Mouse (Mus musculus) intestine, embryonic 14.5 days (tissue): ENCODE results near the gene Fads3. TPM values are rescaled to one million over a fixed set of nuclear protein-coding genes. Genes with fewer than 3 reads are reported as not detected.

Source experiments
- ATAC-seq: fragments of 200-750 bp; cut with Nextera tagmentation; replicated peaks from 2 replicates; pipeline ENCODE4 v1.8.0; 2017; ENCODE audit warnings: low read depth, moderate number of reproducible peaks, moderate TSS enrichment, moderate library complexity; ENCODE audit not compliant: low FRiP score, low TSS enrichment
- DNase-seq: peaks from one replicate; pipeline ENCODE4 v3.0.0-alpha.2; 2018; ENCODE audit warnings: low spot score
- H3K27ac ChIP-seq: fragments of 300-500 bp; sonication (generic); 2 replicates; pipeline ENCODE4 v1.5.1; 2014; ENCODE audit warnings: low read depth, mild to moderate bottlenecking, control low read depth
- H3K27me3 ChIP-seq: fragments of 300-500 bp; sonication (generic); replicated peaks from 2 replicates; pipeline ENCODE4 v1.6.1; 2014; ENCODE audit warnings: low read length, control low read depth; ENCODE audit not compliant: control insufficient read depth, insufficient read depth
- H3K36me3 ChIP-seq: fragments of 300-500 bp; sonication (generic); 2 replicates; pipeline ENCODE4 v1.6.1; 2014; ENCODE audit warnings: low read length, control low read depth; ENCODE audit not compliant: control insufficient read depth, insufficient read depth
- H3K4me1 ChIP-seq: fragments of 300-500 bp; sonication (generic); replicated peaks from 2 replicates; pipeline ENCODE4 v1.6.1; 2014; ENCODE audit warnings: low read length, control low read depth, mixed read lengths; ENCODE audit not compliant: control insufficient read depth, insufficient read depth
- H3K4me2 ChIP-seq: fragments of 300-500 bp; sonication (generic); 2 replicates; pipeline ENCODE4 v1.6.1; 2014; ENCODE audit warnings: low read length
- H3K4me3 ChIP-seq: fragments of 300-500 bp; sonication (generic); 2 replicates; pipeline ENCODE4 v1.5.1; 2014; ENCODE audit warnings: low read depth, low read length, control low read depth, mixed read lengths
- H3K9ac ChIP-seq: fragments of 300-500 bp; sonication (generic); 2 replicates; pipeline ENCODE4 v1.6.1; 2014; ENCODE audit warnings: mild to moderate bottlenecking, low read length
- H3K9me3 ChIP-seq: fragments of 300-500 bp; sonication (generic); 2 replicates; pipeline ENCODE4 v1.6.1; 2016; ENCODE audit warnings: low read length, control low read depth; ENCODE audit not compliant: control insufficient read depth
- WGBS: fragments of 180-500 bp; shearing (Covaris S2); extraction: QIAGEN DNeasy Blood & Tissue Kit; methylation state at CpG from one replicate; pipeline ENCODE4 v1.1.7; 2014; 5-methylcytosine and 5-hydroxymethylcytosine counted together
- polyA plus RNA-seq: library from polyadenylated mRNA; unstranded; fragments of >200 nt; fragmentation: Nextera tagmentation; extraction: Ambion mirVana; gene quantifications from 2 replicates; pipeline ENCODE4 v1.2.1, GENCODE M21; 2014

Fads3 gene
- polyA plus RNA-seq, 1 experiment from 2014 or later, result 11.5 TPM

DNA sequence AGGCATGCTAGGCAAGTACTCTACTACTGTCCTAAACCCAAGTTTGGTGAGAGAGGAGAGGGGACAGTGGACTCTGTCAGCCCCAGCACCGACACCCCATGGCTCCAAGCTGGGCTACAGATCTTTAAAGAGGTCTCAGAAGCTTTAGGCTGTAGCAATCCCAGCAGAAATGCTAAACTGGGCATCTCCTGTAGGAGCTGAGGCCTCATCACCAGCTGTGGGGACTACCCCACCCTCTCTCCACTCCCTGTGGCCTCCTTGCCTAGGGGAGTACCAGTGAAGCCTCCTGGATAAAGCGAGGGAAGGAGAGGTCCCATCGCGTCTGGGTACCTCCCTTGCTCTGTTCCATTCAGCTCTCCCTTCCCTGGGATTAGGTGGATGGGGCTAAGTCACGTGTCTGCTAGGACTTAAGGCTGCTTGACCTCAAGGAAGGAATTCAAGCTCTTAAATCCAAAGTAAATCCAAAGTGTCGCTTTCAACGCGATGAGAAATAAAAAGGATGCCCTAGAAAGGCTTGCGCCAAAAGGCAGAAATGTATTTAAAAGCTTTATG, 17.6 kb downstream of the Fads3 start:
- Histone ChIP-seq H3K36me3 (peaks cover 50% of the 10 kb centered on the region), H3K4me2 (no peak overlapping the region), H3K9me3 (no peaks in the 10 kb centered on the region), H3K4me1 (peaks cover 5% of the 10 kb centered on the region), H3K27me3 (no peaks in the 10 kb centered on the region), H3K9ac (no peak overlapping the region), H3K4me3 (no peak overlapping the region), H3K27ac (no peak overlapping the region)
- DNase-seq (no peak), ATAC-seq (no peak)
- 63% methylated on average over 9 of the region's 9 CpGs for WGBS

DNA sequence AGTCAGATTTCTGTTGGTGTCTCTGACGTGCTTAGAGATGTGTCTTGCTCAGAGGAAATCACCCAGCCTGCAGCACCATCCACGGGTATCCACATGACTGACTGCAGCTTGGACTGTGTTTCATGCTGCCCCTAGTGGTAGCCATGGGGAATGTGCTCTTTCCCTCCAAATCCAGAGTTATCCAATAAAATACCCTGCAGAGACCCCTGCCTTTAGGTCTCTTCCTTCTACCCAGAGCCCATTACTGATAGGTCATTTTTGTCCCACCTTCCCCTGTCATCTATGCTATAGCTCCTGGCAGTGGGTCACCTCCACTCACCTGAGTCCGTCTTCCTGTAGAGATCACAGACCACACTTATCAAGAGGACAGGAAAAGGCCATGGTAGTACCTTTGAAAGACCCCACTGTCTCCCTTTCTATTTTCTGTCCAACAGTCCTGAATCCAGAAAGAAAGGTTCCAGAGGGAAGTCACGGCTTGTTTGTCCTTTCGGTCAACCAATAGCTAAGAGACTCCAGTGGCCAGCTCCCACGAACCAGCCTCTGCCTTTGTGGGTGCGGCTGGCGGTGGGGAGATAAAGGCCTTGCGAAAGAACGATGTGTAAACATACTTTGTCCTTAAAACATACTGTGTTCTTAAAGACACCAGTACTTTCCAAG, 18.7 kb downstream of the Fads3 start:
- Histone ChIP-seq H3K9ac (no peak overlapping the region), H3K27ac (no peak overlapping the region)

DNA sequence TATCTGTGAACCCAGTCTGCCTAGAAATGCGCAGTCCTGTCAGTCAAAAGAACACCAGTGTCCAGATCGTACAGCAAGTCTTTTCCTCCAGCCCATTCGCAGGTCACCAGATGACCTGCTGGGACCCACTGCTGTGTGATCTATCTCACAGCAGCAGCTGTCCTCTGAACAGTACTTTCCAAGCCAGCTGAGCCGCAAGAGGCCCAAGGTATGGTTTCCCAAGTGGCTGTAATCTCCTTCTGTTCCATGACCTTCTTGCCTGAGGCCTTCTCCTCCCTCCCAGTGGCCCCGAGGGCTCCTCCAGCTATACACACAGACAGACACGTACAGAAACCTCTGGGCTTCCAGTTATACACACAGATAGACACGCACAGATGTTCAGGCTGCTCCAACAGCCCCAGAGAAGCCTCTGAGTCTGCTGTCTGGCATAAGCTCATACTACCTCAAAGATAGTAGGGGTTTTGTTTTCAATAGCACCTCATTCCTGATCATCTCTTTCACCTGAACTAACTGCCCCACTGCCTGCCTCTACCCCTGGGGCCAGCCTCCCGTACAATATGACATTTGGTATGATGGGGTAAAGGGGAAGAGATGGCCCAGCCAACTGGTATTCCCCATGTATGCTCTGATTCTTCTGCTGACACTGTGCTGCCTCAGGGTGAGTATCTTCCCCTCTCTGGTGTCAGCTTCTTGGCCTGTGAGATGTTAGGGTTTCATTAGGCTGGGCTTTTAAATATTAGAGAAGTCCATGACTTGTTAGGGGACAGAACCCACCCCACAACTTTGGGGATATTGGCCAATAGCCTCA, 19.6 kb downstream of the Fads3 start:
- H3K36me3 ChIP-seq, result peaks cover 58% of the 10 kb centered on the region
- peaks cover 5% of the 10 kb centered on the region for H3K4me1 ChIP-seq
- no peaks in the 10 kb centered on the region for H3K27me3 ChIP-seq
- H3K9me3 ChIP-seq, result no peaks in the 10 kb centered on the region
- H3K9ac ChIP-seq, result no peak overlapping the region
- no peak overlapping the region for H3K4me2 ChIP-seq
- peak overlapping the region; percentile 28; the same call in 1 of the 2 replicates for H3K27ac ChIP-seq
- 57% methylated on average over 8 of the region's 8 CpGs for WGBS
- H3K4me3 ChIP-seq, result no peak overlapping the region
- no peak for ATAC-seq
- peak; percentile 62 for DNase-seq

More for the DNA sequence above, 18.7 kb downstream of the Fads3 start:
- Histone ChIP-seq H3K4me3 (no peak overlapping the region), H3K4me2 (no peak overlapping the region), H3K36me3 (peaks cover 53% of the 10 kb centered on the region), H3K9me3 (no peaks in the 10 kb centered on the region), H3K27me3 (no peaks in the 10 kb centered on the region), H3K4me1 (peaks cover 5% of the 10 kb centered on the region)
- DNase-seq (peak; percentile 73), ATAC-seq (peak; percentile 59)
- 36% methylated on average over 10 of the region's 10 CpGs for WGBS

DNA sequence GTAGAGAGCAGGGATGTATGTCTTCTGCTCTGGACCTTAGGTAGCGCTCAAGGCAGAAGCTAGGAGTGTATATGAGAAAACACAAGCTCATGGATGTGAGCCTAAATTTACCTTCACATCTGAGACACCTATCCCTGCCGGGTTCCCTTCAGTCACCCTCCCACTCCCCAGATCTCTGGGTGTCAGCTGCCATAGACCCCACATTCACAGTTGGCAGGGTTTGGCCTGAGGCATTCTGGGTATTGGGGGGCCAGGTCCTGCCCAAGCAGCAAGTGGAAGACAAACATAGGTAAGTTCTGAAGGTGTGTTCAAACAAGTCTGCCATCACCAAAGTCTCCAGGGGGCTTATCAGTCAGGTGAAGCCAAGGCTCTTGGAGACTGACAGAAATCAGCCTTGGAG, 20.3 kb downstream of the Fads3 start:
- no peaks in the 10 kb centered on the region for H3K9me3 ChIP-seq
- peaks cover 5% of the 10 kb centered on the region for H3K4me1 ChIP-seq
- WGBS, result 84% methylated on average over 2 of the region's 2 CpGs
- peaks cover 65% of the 10 kb centered on the region for H3K36me3 ChIP-seq
- H3K27me3 ChIP-seq, result no peaks in the 10 kb centered on the region
- no peak overlapping the region for H3K4me2 ChIP-seq
- no peak overlapping the region for H3K4me3 ChIP-seq
- DNase-seq, result no peak
- no peak overlapping the region for H3K9ac ChIP-seq
- H3K27ac ChIP-seq, result no peak overlapping the region
- no peak for ATAC-seq

DNA sequence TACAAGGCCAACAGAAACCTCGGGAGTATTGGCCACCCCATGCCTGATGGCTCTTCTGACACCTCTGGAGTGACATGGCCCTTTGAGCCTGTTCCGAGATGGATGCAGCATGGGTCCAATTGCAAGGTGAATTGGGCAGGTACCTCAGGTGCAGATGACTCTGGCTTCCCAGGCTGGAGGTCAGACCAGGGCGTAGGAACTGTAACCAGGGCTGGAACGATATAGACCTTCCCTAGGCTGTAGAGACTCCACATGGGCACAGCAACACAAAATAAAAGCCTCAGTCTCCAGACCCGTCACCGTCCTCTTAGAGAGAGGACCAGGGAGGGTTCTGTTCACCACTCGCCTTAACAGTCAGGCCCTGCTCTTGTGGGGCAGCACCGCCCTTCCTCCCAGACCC, 20.9 kb downstream of the Fads3 start:
- Histone ChIP-seq H3K9me3 (no peaks in the 10 kb centered on the region), H3K4me1 (peaks cover 5% of the 10 kb centered on the region), H3K9ac (no peak overlapping the region), H3K4me3 (no peak overlapping the region), H3K27ac (no peak overlapping the region), H3K4me2 (no peak overlapping the region), H3K27me3 (no peaks in the 10 kb centered on the region), H3K36me3 (peaks cover 68% of the 10 kb centered on the region)
- DNase-seq, result no peak
- WGBS, result 87% methylated on average over 8 of the region's 8 CpGs
- no peak for ATAC-seq

DNA sequence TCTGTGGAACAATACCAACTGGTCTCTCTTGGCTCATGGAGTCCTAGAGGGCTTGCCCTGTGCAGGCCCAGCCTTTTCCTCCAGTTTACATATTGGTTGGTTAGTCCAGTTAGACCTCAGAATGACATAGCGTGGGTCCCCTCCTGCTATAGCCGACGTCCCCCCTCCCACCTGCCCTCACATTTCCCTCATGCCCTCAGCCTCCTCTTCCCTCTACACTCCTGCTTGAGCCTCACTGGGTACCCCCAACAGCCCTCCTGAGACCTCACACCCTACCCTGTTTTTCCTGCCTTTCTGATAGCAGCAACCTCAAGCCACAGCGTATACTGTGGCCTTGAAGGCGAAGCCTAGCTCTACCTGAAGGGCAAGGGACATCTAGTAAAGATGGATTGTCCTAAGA, 21.5 kb downstream of the Fads3 start:
- no peak overlapping the region for H3K4me3 ChIP-seq
- no peak overlapping the region for H3K9ac ChIP-seq
- 95% methylated on average over 5 of the region's 5 CpGs for WGBS
- ATAC-seq (no peak), DNase-seq (no peak)
- H3K4me1 ChIP-seq, result peaks cover 5% of the 10 kb centered on the region
- H3K9me3 ChIP-seq, result no peaks in the 10 kb centered on the region
- H3K4me2 ChIP-seq, result no peak overlapping the region
- H3K27me3 ChIP-seq, result no peaks in the 10 kb centered on the region
- H3K27ac ChIP-seq, result no peak overlapping the region
- peaks cover 74% of the 10 kb centered on the region for H3K36me3 ChIP-seq

DNA sequence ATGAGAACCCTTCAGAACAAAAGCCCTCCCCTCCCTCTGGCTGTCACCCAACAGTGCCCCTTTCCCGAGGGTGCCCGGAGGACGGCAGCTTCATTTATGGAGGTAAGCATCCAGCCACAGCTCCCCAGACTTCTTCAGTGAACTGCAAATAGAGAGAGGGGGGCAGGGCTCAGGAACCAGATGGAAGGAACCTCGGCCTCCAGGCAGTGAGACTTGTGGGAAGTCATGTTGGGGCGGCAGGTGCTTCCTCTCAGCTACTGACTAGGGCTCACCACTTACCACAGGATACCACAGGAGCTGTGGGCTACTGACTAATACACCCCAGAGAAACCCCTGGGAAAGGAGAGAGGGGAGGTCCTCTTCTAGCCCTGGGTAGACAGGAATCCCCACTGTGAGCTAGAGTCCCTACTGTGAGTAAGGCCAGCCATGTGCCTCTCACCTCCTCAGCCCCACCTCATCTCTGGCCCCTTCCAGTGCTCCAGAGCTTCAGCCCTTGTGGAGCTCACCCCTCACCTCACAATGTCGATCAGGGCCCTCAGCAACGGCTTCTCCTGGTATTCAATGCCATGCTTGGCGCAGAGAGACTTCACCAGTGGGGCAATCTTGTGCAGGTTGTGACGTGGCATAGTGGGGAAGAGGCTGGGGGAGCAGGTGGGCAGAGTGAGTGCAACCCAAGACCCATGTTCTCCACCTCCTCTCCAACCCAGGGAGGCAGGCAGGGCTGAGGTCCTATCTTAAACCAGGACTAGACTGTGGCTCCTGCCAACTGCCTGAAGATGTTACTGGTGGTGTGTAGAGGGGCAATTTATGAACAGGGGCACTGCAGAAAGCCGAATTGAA, 23.0 kb downstream of the Fads3 start:
- H3K9me3 ChIP-seq, result no peaks in the 10 kb centered on the region
- ATAC-seq, result no peak
- no peaks in the 10 kb centered on the region for H3K27me3 ChIP-seq
- peaks cover 5% of the 10 kb centered on the region for H3K4me1 ChIP-seq
- no peak overlapping the region for H3K4me3 ChIP-seq
- 90% methylated on average over 10 of the region's 10 CpGs for WGBS
- peaks cover 86% of the 10 kb centered on the region for H3K36me3 ChIP-seq
- H3K4me2 ChIP-seq, result no peak overlapping the region
- DNase-seq, result no peak
- H3K9ac ChIP-seq, result no peak overlapping the region
- no peak overlapping the region for H3K27ac ChIP-seq

DNA sequence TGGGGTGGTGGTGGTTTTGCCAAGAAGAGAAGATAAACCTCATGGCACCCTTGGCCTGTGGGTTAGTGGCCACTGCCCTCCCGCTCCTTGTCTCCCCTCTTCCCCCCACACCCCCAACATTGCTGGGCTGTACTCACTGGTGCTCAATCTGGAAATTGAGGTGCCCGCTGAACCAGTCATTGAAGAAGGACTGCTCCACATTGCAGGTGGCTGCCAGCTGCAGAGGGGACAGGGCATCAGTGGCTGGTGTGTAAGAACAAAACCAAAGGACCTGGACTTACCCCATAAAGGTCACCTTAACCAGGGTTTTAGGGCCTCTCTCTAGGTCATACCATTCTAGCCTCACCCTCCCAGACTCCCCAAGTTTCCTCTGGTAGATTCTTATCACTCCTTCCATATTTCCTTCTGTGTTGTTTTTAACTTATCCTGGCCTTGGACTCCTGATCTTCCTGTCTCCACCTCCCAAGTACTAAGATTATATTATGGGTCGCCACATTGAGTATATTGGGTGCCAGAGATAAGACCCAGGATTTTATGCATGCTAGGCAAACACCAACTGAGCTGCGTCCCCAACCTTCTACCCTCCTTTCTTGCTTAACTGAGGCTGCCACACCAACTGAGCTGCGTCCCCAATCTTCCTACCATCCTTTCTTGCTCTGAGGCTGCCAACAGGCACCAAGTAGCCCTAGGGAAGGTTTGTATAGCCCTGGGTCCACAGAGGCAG, 24.3 kb downstream of the Fads3 start:
- Histone ChIP-seq H3K9me3 (no peaks in the 10 kb centered on the region), H3K4me2 (no peak overlapping the region), H3K4me1 (peaks cover 5% of the 10 kb centered on the region), H3K9ac (no peak overlapping the region), H3K4me3 (no peak overlapping the region), H3K36me3 (peaks cover 98% of the 10 kb centered on the region), H3K27ac (no peak overlapping the region), H3K27me3 (no peaks in the 10 kb centered on the region)
- no peak for ATAC-seq
- WGBS, result 84% methylated on average over 5 of the region's 5 CpGs
- DNase-seq, result no peak
